8 mouse cellular contexts compared by ENCODE assay signal in genomic region chr8:91629594-91629993, GRCm38 (mm10).
DNase-seq lines count a peak whose midpoint lies in the region; ATAC-seq and TF ChIP-seq lines count a peak whose summit lies in the region.

No protein-coding gene starts in this region.

- intact Hi-C loops in left cerebral cortex, adult 2 months (cut with DNase I) = no loop called here

- 0 out of 2 replicates have a peak overlapping the region, but pooled peaks have one; percentile 17 for H3K27ac ChIP-seq in left cerebral cortex, adult 2 months
- H3K27ac ChIP-seq in hindbrain, embryonic 13.5 days = peak overlapping the region; percentile 49

- TF ChIP-seq CTCF in left cerebral cortex, adult 2 months (IDR thresholded peaks at IDR 0.05) = no peak

- peak; percentile 41 for ATAC-seq in hindbrain, embryonic 13.5 days (ENCODE audit: low FRiP score)
- peak; percentile 73 for ATAC-seq in megakaryocyte progenitor cell, adult 5-6 weeks (replicated peaks; ENCODE audit: poor library complexity)
- no peak for ATAC-seq in cerebellum, adult (ENCODE audit: insufficient number of reproducible peaks, low FRiP score, low TSS enrichment)
- no peak for ATAC-seq in CD4-positive, CD25-positive, alpha-beta regulatory T cell, adult 4 months

- no peak for DNase-seq in left cerebral cortex, adult 2 months (ENCODE audit: extremely low spot score in 1 of 2, low spot score in 2 of 2)
- DNase-seq in left cerebral cortex, adult 11 months (ENCODE audit: low spot score) = no peak
- peak; percentile 48 to 68 for DNase-seq in gastrocnemius, adult 8-10 months (ENCODE audit: low spot score in 2 of 2)
- DNase-seq in ovary, postnatal 10 days (ENCODE audit: low spot score) = no peak

- no peaks in the 10 kb centered on the region for H3K36me3 ChIP-seq in hindbrain, embryonic 13.5 days

- WGBS in hindbrain, embryonic 13.5 days = 19% methylated on average over 14 of the region's 14 CpGs

- peaks cover 66% of the 10 kb centered on the region for H3K27me3 ChIP-seq in hindbrain, embryonic 13.5 days

- H3K4me3 ChIP-seq in left cerebral cortex, adult 2 months = no peak overlapping the region
- no peak overlapping the region for H3K4me3 ChIP-seq in hindbrain, embryonic 13.5 days

- H3K4me1 ChIP-seq in hindbrain, embryonic 13.5 days (replicated peaks) = peaks cover 74% of the 10 kb centered on the region

- H3K9ac ChIP-seq in hindbrain, embryonic 13.5 days = 0 out of 2 replicates have a peak overlapping the region, but pooled peaks have one; percentile 2

- peak overlapping the region; percentile 4; the same call in 1 of the 2 replicates for H3K4me2 ChIP-seq in hindbrain, embryonic 13.5 days

- no peaks in the 10 kb centered on the region for H3K9me3 ChIP-seq in hindbrain, embryonic 13.5 days

Comparison
In these comparisons a context has a peak if more than half of its experiments do, and no peak if none do; other contexts are left out.
1. DNase-seq: peak in gastrocnemius, adult 8-10 months (2 of 2); none in left cerebral cortex, adult 2 months (0 of 2), left cerebral cortex, adult 11 months (single experiment) and ovary, postnatal 10 days (single experiment).
2. ATAC-seq: peak in hindbrain, embryonic 13.5 days (single experiment) and megakaryocyte progenitor cell, adult 5-6 weeks (single experiment); none in cerebellum, adult (single experiment) and CD4-positive, CD25-positive, alpha-beta regulatory T cell, adult 4 months (single experiment).